16 mouse cellular contexts compared by ENCODE assay signal in genomic region chr7:30706214-30706882, GRCm38 (mm10). TPM values are rescaled to one million over a fixed set of nuclear protein-coding genes. Genes with fewer than 3 reads are reported as not detected.
DNase-seq lines count a peak whose midpoint lies in the region; ATAC-seq and TF ChIP-seq lines count a peak whose summit lies in the region.
"Had no signal": no experiment of that assay in that cellular context is flagged by ENCODE, and none has a peak within 500 bp of the region (broad histone marks: within the 10 kb centered on the region; RNA-seq: fewer than 3 reads in every experiment).

No protein-coding gene starts in this region.

- peaks cover 16% of the 10 kb centered on the region for H3K27me3 ChIP-seq in megakaryocyte, embryonic 14.5 days (replicated peaks)
- H3K27me3 ChIP-seq in heart, embryonic 14.5 days (ENCODE audit: control insufficient read depth, insufficient read depth, low read length), result no peaks in the 10 kb centered on the region
- peaks cover 10% of the 10 kb centered on the region; the same call in 1 of the 2 replicates for H3K27me3 ChIP-seq in liver, embryonic 12.5 days (replicated peaks)
- no peaks in the 10 kb centered on the region; the same call in 1 of the 2 replicates for H3K27me3 ChIP-seq in neural tube, embryonic 15.5 days (replicated peaks)

- 16% methylated on average over 8 of the region's 8 CpGs for WGBS in heart, embryonic 14.5 days
- WGBS in liver, embryonic 12.5 days (ENCODE audit: insufficient replicate concordance), result 28% methylated on average over 8 of the region's 8 CpGs
- WGBS in neural tube, embryonic 15.5 days, result 82% methylated on average over 8 of the region's 8 CpGs
- WGBS in lung, adult 2 months, result 37% methylated on average over 8 of the region's 8 CpGs

- H3K9ac ChIP-seq in heart, embryonic 14.5 days (ENCODE audit: low read length), result 0 out of 2 replicates have a peak overlapping the region, but pooled peaks have one; percentile 50
- no peak overlapping the region for H3K9ac ChIP-seq in liver, embryonic 12.5 days
- H3K9ac ChIP-seq in neural tube, embryonic 15.5 days (replicated peaks), result no peak overlapping the region
- H3K9ac ChIP-seq: hindbrain, embryonic 14.5 days had no signal

- peak; percentile 72 for DNase-seq in testis, postnatal 14 days (ENCODE audit: low spot score)
- DNase-seq in kidney, adult 11 months, result no peak
- no peak for DNase-seq in lung, adult 2 months
- DNase-seq: cerebellum, adult 9-10 months; kidney, postnatal 25 days had no signal

- peaks cover 45% of the 10 kb centered on the region for H3K4me1 ChIP-seq in megakaryocyte, embryonic 14.5 days
- peaks cover 9 to 17% of the 10 kb centered on the region in 2 experiments for H3K4me1 ChIP-seq in heart, embryonic 14.5 days (ENCODE audit: control insufficient read depth in 2 of 2, insufficient read depth in 2 of 2, low read length in 2 of 2)
- peaks cover 26% of the 10 kb centered on the region for H3K4me1 ChIP-seq in liver, embryonic 12.5 days
- no peaks in the 10 kb centered on the region for H3K4me1 ChIP-seq in neural tube, embryonic 15.5 days
- no peaks in the 10 kb centered on the region for H3K4me1 ChIP-seq in lung, adult 2 months (ENCODE audit: control insufficient read depth, insufficient read depth, low read length)
- H3K4me1 ChIP-seq: embryonic facial prominence, embryonic 10.5 days; forebrain, embryonic 10.5 days had no signal

- no peak for TF ChIP-seq POLR2A in lung, adult 2 months (IDR thresholded peaks at IDR 0.05; ENCODE audit: borderline replicate concordance, extremely low read depth, low read depth, low read length)

- no peaks in the 10 kb centered on the region for H3K9me3 ChIP-seq in megakaryocyte, embryonic 14.5 days
- no peaks in the 10 kb centered on the region for H3K9me3 ChIP-seq in heart, embryonic 14.5 days (ENCODE audit: control insufficient read depth, low read length)
- H3K9me3 ChIP-seq in liver, embryonic 12.5 days (replicated peaks), result no peaks in the 10 kb centered on the region
- H3K9me3 ChIP-seq in neural tube, embryonic 15.5 days (replicated peaks), result no peaks in the 10 kb centered on the region
- H3K9me3 ChIP-seq: embryonic facial prominence, embryonic 10.5 days; forebrain, embryonic 10.5 days had no signal

- no peaks in the 10 kb centered on the region for H3K36me3 ChIP-seq in megakaryocyte, embryonic 14.5 days (replicated peaks; ENCODE audit: low read length)
- H3K36me3 ChIP-seq in heart, embryonic 14.5 days (ENCODE audit: control insufficient read depth, insufficient read depth, low read length), result no peaks in the 10 kb centered on the region
- no peaks in the 10 kb centered on the region for H3K36me3 ChIP-seq in liver, embryonic 12.5 days
- H3K36me3 ChIP-seq in neural tube, embryonic 15.5 days, result no peaks in the 10 kb centered on the region
- H3K36me3 ChIP-seq: embryonic facial prominence, embryonic 10.5 days; forebrain, embryonic 10.5 days had no signal

- H3K27ac ChIP-seq in heart, embryonic 14.5 days (replicated peaks in 1 of 2; ENCODE audit: control insufficient read depth in 1 of 2, insufficient read depth in 1 of 2, low read depth in 2 of 2, low read length in 2 of 2), result peak overlapping the region; percentile 80 to 87
- H3K27ac ChIP-seq in liver, embryonic 12.5 days, result no peak overlapping the region
- no peak overlapping the region for H3K27ac ChIP-seq in neural tube, embryonic 15.5 days (replicated peaks)
- H3K27ac ChIP-seq: embryonic facial prominence, embryonic 10.5 days; forebrain, embryonic 10.5 days; hindbrain, embryonic 14.5 days had no signal

- no peak for ATAC-seq in megakaryocyte, adult 5-6 weeks (ENCODE audit: poor library complexity, severe bottlenecking)
- ATAC-seq in heart, embryonic 14.5 days (ENCODE audit: insufficient number of reproducible peaks, insufficient read depth, low FRiP score, low read depth), result peak; percentile 73
- peak; percentile 68 for ATAC-seq in liver, embryonic 12.5 days
- no peak for ATAC-seq in neural tube, embryonic 15.5 days (ENCODE audit: low FRiP score)

- H3K4me2 ChIP-seq in heart, embryonic 14.5 days (ENCODE audit: low read length), result peak overlapping the region; percentile 37; the same call in 1 of the 2 replicates
- peak overlapping the region; percentile 45 for H3K4me2 ChIP-seq in liver, embryonic 12.5 days
- H3K4me2 ChIP-seq in neural tube, embryonic 15.5 days, result no peak overlapping the region
- H3K4me2 ChIP-seq: hindbrain, embryonic 14.5 days had no signal

- no peak for TF ChIP-seq CTCF in lung, adult 2 months (IDR thresholded peaks at IDR 0.05; ENCODE audit: insufficient read depth, low read length)

- peak overlapping the region; percentile 44 for H3K4me3 ChIP-seq in megakaryocyte, embryonic 14.5 days (replicated peaks)
- no peak overlapping the region for H3K4me3 ChIP-seq in heart, embryonic 14.5 days (ENCODE audit: control insufficient read depth in 1 of 2, insufficient read depth in 1 of 2, low read depth in 1 of 2, low read length in 2 of 2)
- no peak overlapping the region for H3K4me3 ChIP-seq in liver, embryonic 12.5 days
- H3K4me3 ChIP-seq in neural tube, embryonic 15.5 days (replicated peaks), result no peak overlapping the region
- no peak overlapping the region for H3K4me3 ChIP-seq in lung, adult 2 months (replicated peaks; ENCODE audit: extremely low read depth, low read depth, low read length)
- H3K4me3 ChIP-seq: embryonic facial prominence, embryonic 10.5 days; forebrain, embryonic 10.5 days had no signal

RNA-seq across cellular contexts. Expression of gene Atp4a, which starts 5.7 kb away (rescaled TPM):
- 0.10 TPM in 1 of 2 replicates, not detected in the other for polyA plus RNA-seq in megakaryocyte, embryonic 14.5 days (2012; ENCODE audit: insufficient read depth, low replicate concordance)
- total RNA-seq in megakaryocyte, adult 5-6 weeks (2015), result 0.71 and 1.3 TPM in 2 replicates
- 0.04 TPM in 1 of 2 replicates, not detected in the other for total RNA-seq in megakaryocyte, adult 5-6 weeks (2017)
- 0.22 and 0.42 TPM in 2 replicates for polyA plus RNA-seq in heart, embryonic 14.5 days (2014; fragmentation: Nextera tagmentation; extraction: Ambion mirVana)
- polyA plus RNA-seq in liver, embryonic 12.5 days (2016; fragmentation: Nextera tagmentation; extraction: Ambion mirVana), result 1.8 and 1.9 TPM in 2 replicates
- polyA plus RNA-seq in neural tube, embryonic 15.5 days (2015; fragmentation: Nextera tagmentation; extraction: Ambion mirVana), result 2.8 and 3.2 TPM in 2 replicates
- polyA plus RNA-seq in lung, adult 2 months (2012; rRNA removed), result not detected in 2 replicates
- polyA plus RNA-seq: C2C12 had no signal

RNA-seq across cellular contexts. Expression of gene 2200002J24Rik, which starts 7.6 kb away (rescaled TPM):
- polyA plus RNA-seq in megakaryocyte, embryonic 14.5 days (2012; ENCODE audit: insufficient read depth, low replicate concordance), result not detected in 2 replicates
- total RNA-seq in megakaryocyte, adult 5-6 weeks (2015), result not detected in 2 replicates
- total RNA-seq in megakaryocyte, adult 5-6 weeks (2017), result not detected in 2 replicates
- 1.3 and 2.8 TPM in 2 replicates for polyA plus RNA-seq in heart, embryonic 14.5 days (2014; fragmentation: Nextera tagmentation; extraction: Ambion mirVana)
- polyA plus RNA-seq in liver, embryonic 12.5 days (2016; fragmentation: Nextera tagmentation; extraction: Ambion mirVana), result 0.65 and 1.0 TPM in 2 replicates
- 0.34 TPM in 1 of 2 replicates, not detected in the other for polyA plus RNA-seq in neural tube, embryonic 15.5 days (2015; fragmentation: Nextera tagmentation; extraction: Ambion mirVana)
- not detected in 2 replicates for polyA plus RNA-seq in lung, adult 2 months (2012; rRNA removed)
- total RNA-seq: gastrocnemius, adult 8-10 months; left cerebral cortex, adult 8-10 months had no signal
- polyA plus RNA-seq: C2C12; embryonic facial prominence, embryonic 10.5 days; forebrain, embryonic 10.5 days; hindbrain, embryonic 14.5 days had no signal

RNA-seq across cellular contexts. Expression of gene Tmem147, which starts 23.0 kb away (rescaled TPM):
- 25.4 and 46.3 TPM in 2 replicates for polyA plus RNA-seq in megakaryocyte, embryonic 14.5 days (2012; ENCODE audit: insufficient read depth, low replicate concordance)
- total RNA-seq in megakaryocyte, adult 5-6 weeks (2015), result 86.7 and 96.5 TPM in 2 replicates
- total RNA-seq in megakaryocyte, adult 5-6 weeks (2017), result 27.8 and 31.4 TPM in 2 replicates
- polyA plus RNA-seq in heart, embryonic 14.5 days (2014; fragmentation: Nextera tagmentation; extraction: Ambion mirVana), result 205 and 215 TPM in 2 replicates
- polyA plus RNA-seq in liver, embryonic 12.5 days (2016; fragmentation: Nextera tagmentation; extraction: Ambion mirVana), result 125 and 126 TPM in 2 replicates
- polyA plus RNA-seq in neural tube, embryonic 15.5 days (2015; fragmentation: Nextera tagmentation; extraction: Ambion mirVana), result 284 and 304 TPM in 2 replicates
- 122 and 154 TPM in 2 replicates for polyA plus RNA-seq in lung, adult 2 months (2012; rRNA removed)

RNA-seq across cellular contexts. Expression of gene Pmis2, which starts 34.9 kb away (rescaled TPM):
- not detected in 2 replicates for polyA plus RNA-seq in megakaryocyte, embryonic 14.5 days (2012; ENCODE audit: insufficient read depth, low replicate concordance)
- not detected in 2 replicates for total RNA-seq in megakaryocyte, adult 5-6 weeks (2015)
- total RNA-seq in megakaryocyte, adult 5-6 weeks (2017), result not detected in 2 replicates
- polyA plus RNA-seq in heart, embryonic 14.5 days (2014; fragmentation: Nextera tagmentation; extraction: Ambion mirVana), result not detected in 2 replicates
- polyA plus RNA-seq in liver, embryonic 12.5 days (2016; fragmentation: Nextera tagmentation; extraction: Ambion mirVana), result not detected in 2 replicates
- polyA plus RNA-seq in neural tube, embryonic 15.5 days (2015; fragmentation: Nextera tagmentation; extraction: Ambion mirVana), result not detected in 2 replicates
- polyA plus RNA-seq in lung, adult 2 months (2012; rRNA removed), result not detected in 2 replicates
- total RNA-seq: left cerebral cortex, adult 8-10 months had no signal
- polyA plus RNA-seq: C2C12; embryonic facial prominence, embryonic 10.5 days; forebrain, embryonic 10.5 days; hindbrain, embryonic 14.5 days had no signal

RNA-seq across cellular contexts. Expression of gene Gapdhs, which starts 37.1 kb away (rescaled TPM):
- polyA plus RNA-seq in megakaryocyte, embryonic 14.5 days (2012; ENCODE audit: insufficient read depth, low replicate concordance), result not detected in 2 replicates
- total RNA-seq in megakaryocyte, adult 5-6 weeks (2015), result not detected in 2 replicates
- total RNA-seq in megakaryocyte, adult 5-6 weeks (2017), result not detected in 2 replicates
- polyA plus RNA-seq in heart, embryonic 14.5 days (2014; fragmentation: Nextera tagmentation; extraction: Ambion mirVana), result 0.43 and 0.44 TPM in 2 replicates
- polyA plus RNA-seq in liver, embryonic 12.5 days (2016; fragmentation: Nextera tagmentation; extraction: Ambion mirVana), result not detected in 2 replicates
- 0.73 and 1.0 TPM in 2 replicates for polyA plus RNA-seq in neural tube, embryonic 15.5 days (2015; fragmentation: Nextera tagmentation; extraction: Ambion mirVana)
- 0.27 and 0.40 TPM in 2 replicates for polyA plus RNA-seq in lung, adult 2 months (2012; rRNA removed)
- total RNA-seq: gastrocnemius, adult 8-10 months; left cerebral cortex, adult 8-10 months had no signal
- polyA plus RNA-seq: C2C12 had no signal

Comparison
In these comparisons a context has a peak if more than half of its experiments do, and no peak if none do; other contexts are left out.
1. ATAC-seq: peak in heart, embryonic 14.5 days (single experiment) and liver, embryonic 12.5 days (single experiment); none in megakaryocyte, adult 5-6 weeks (single experiment) and neural tube, embryonic 15.5 days (single experiment).
2. H3K27ac ChIP-seq: peak in heart, embryonic 14.5 days (2 of 2); none in liver, embryonic 12.5 days (single experiment) and neural tube, embryonic 15.5 days (single experiment).